Mouse (Mus musculus) stomach, embryonic 16.5 days (tissue): ENCODE measurements around the gene Hkdc1. TPM values are rescaled to one million over a fixed set of nuclear protein-coding genes. Genes with fewer than 3 reads are reported as not detected.
A peak's percentile ranks its signal among the peaks of the same experiment; 100 is the strongest.

Source experiments
- ATAC-seq: fragments of 200-750 bp; cut with Nextera tagmentation; 2 replicates; pipeline ENCODE4 v1.8.0; 2017; ENCODE audit warnings: moderate number of reproducible peaks, moderate TSS enrichment; ENCODE audit not compliant: insufficient read depth, low FRiP score
- H3K27ac ChIP-seq: fragments of 300-500 bp; sonication (generic); 2 replicates; pipeline ENCODE4 v1.5.1; 2014; ENCODE audit warnings: low read length
- H3K27me3 ChIP-seq: fragments of 300-500 bp; sonication (generic); 2 replicates; pipeline ENCODE4 v1.6.1; 2014; ENCODE audit warnings: low read length, control low read depth, mixed read lengths; ENCODE audit not compliant: control insufficient read depth, insufficient read depth
- H3K36me3 ChIP-seq: fragments of 300-500 bp; sonication (generic); 2 replicates; pipeline ENCODE4 v1.6.1; 2014; ENCODE audit warnings: low read length; ENCODE audit not compliant: control insufficient read depth, insufficient read depth
- H3K4me1 ChIP-seq: fragments of 300-500 bp; sonication (generic); 2 replicates; pipeline ENCODE4 v1.6.1; 2014; ENCODE audit warnings: low read length, control low read depth, mixed read lengths; ENCODE audit not compliant: control insufficient read depth, insufficient read depth
- H3K4me2 ChIP-seq: fragments of 300-500 bp; sonication (generic); 2 replicates; pipeline ENCODE4 v1.6.1; 2014; ENCODE audit warnings: low read depth, low read length, mixed read lengths
- H3K4me3 ChIP-seq: fragments of 300-500 bp; sonication (generic); replicated peaks from 2 replicates; pipeline ENCODE4 v1.5.1; 2014; ENCODE audit warnings: mild to moderate bottlenecking, low read length
- H3K9ac ChIP-seq: fragments of 300-500 bp; sonication (generic); 2 replicates; pipeline ENCODE4 v1.6.1; 2014; ENCODE audit warnings: low read length
- H3K9me3 ChIP-seq: fragments of 300-500 bp; sonication (generic); replicated peaks from 2 replicates; pipeline ENCODE4 v1.6.1; 2016; ENCODE audit warnings: low read length, control low read depth; ENCODE audit not compliant: control insufficient read depth
- WGBS: fragments of 180-500 bp; shearing (Covaris S2); extraction: QIAGEN DNeasy Blood & Tissue Kit; methylation state at CpG from one replicate; pipeline ENCODE4 v1.1.7; 2014; 5-methylcytosine and 5-hydroxymethylcytosine counted together
- polyA plus RNA-seq: library from polyadenylated mRNA; unstranded; fragments of >200 nt; fragmentation: Nextera tagmentation; extraction: Ambion mirVana; gene quantifications from 2 replicates; pipeline ENCODE4 v1.2.1, GENCODE M21; 2015

Hkdc1 gene
- polyA plus RNA-seq, 1 experiment from 2014 or later, result 15.6 TPM

DNA sequence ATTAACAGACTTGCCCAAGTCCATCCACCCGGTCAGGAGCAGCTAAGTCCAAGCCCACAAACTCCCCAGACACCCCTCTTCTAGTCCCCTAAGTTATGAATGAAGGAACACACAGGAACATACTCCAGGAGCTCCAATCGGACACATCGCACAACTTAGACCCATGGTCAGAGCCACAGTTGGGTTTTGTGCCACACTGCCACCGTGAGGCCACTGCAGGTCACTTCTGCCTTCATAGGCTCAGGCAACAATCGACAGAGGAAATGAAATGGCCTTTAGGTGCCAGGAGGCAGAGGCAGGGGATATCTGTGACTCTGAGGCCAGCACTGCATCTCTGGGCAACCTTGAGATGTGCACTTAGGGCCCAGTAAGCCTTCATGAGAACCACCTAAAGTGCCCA lies 11.3 kb downstream of the Hkdc1 start:
- no peak for ATAC-seq
- Histone ChIP-seq H3K4me1 (peaks cover 7% of the 10 kb centered on the region; the same call in 1 of the 2 replicates), H3K27me3 (no peaks in the 10 kb centered on the region), H3K27ac (no peak overlapping the region), H3K4me2 (no peak overlapping the region), H3K9me3 (no peaks in the 10 kb centered on the region), H3K9ac (no peak overlapping the region), H3K36me3 (no peaks in the 10 kb centered on the region), H3K4me3 (no peak overlapping the region)
- 12% methylated on average over 5 of the region's 5 CpGs for WGBS

DNA sequence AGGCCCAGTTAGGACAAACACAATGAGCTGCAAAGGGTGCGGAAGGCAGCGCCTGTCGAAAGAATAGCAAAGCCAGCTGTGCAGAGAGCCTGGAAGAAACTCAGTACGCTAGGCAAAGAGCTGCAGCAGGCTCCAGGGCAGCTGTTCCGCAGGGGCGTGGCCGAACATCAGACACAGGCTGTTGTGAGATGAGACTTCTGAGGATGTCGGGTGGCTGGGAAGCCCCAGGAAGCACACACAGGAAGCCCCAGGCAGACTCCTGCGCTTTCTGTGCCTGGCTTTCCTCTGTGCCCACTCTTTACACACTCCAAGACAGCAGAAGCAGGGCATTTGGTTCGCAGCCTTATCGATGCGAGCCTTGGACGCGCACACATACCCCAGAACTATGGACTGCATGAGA lies 17.4 kb downstream of the Hkdc1 start:
- Histone ChIP-seq H3K9me3 (no peaks in the 10 kb centered on the region), H3K27ac (peak overlapping the region; percentile 16; the same call in 1 of the 2 replicates), H3K36me3 (no peaks in the 10 kb centered on the region), H3K9ac (peak overlapping the region; percentile 31; the same call in 1 of the 2 replicates), H3K4me2 (peak overlapping the region; percentile 45), H3K4me1 (no peaks in the 10 kb centered on the region; the same call in 1 of the 2 replicates), H3K27me3 (no peaks in the 10 kb centered on the region), H3K4me3 (peak overlapping the region; percentile 17)
- 43% methylated on average over 14 of the region's 14 CpGs for WGBS
- peak; percentile 67; the same call in 1 of the 2 replicates for ATAC-seq

DNA sequence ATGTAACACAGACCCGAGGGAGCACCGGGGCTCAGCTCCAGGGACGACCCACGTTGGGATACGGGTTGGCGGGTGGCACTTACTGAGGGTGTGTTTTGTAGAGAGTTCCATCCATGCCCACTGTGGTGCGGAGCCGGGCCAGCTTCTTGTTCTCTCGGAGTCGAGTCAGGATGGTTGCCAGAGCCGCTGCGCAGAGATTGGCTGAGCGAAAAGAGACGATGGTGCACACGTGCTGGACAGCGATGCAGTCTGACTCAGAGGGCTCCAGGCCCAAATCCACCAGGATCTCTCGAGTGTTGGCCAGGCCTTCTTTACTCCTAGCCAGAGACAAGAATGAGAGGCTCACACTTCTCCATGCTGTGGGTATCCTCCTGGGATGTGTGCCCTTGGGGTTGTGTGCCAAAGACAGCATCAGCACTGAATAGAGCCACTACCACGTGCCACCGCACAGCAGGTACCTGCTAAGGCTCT lies 20.6 kb downstream of the Hkdc1 start:
- no peak overlapping the region for H3K4me3 ChIP-seq
- H3K27ac ChIP-seq, result no peak overlapping the region
- no peak for ATAC-seq
- no peaks in the 10 kb centered on the region; the same call in 1 of the 2 replicates for H3K4me1 ChIP-seq
- no peaks in the 10 kb centered on the region for H3K27me3 ChIP-seq
- H3K9ac ChIP-seq, result no peak overlapping the region
- no peak overlapping the region for H3K4me2 ChIP-seq
- H3K9me3 ChIP-seq, result no peaks in the 10 kb centered on the region
- no peaks in the 10 kb centered on the region for H3K36me3 ChIP-seq
- WGBS, result 80% methylated on average over 19 of the region's 19 CpGs

DNA sequence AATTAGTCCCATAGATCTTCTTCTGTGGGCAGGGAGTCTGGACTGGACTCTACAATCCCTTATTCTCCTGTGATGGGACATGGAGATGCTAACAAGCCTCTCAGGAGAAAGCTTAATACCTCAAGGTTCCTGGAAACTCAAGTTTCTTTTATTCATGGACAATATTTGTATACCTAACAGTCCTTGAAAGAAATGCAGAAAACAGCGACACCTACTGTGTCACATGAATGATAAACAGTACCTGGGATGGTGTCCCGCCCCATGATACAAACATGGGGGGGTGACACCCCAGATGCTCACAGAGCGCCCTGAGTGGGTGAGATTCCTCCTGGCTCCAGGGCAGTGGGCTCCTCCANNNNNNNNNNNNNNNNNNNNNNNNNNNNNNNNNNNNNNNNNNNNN lies 39.3 kb downstream of the Hkdc1 start:
- H3K27ac ChIP-seq, result no peak overlapping the region
- WGBS, result 81% methylated on average over 3 of the region's 3 CpGs
- H3K4me3 ChIP-seq, result no peak overlapping the region
- no peaks in the 10 kb centered on the region for H3K4me1 ChIP-seq
- ATAC-seq, result no peak
- no peaks in the 10 kb centered on the region for H3K9me3 ChIP-seq
- H3K9ac ChIP-seq, result no peak overlapping the region
- H3K27me3 ChIP-seq, result no peaks in the 10 kb centered on the region
- H3K36me3 ChIP-seq, result no peaks in the 10 kb centered on the region
- H3K4me2 ChIP-seq, result no peak overlapping the region

DNA sequence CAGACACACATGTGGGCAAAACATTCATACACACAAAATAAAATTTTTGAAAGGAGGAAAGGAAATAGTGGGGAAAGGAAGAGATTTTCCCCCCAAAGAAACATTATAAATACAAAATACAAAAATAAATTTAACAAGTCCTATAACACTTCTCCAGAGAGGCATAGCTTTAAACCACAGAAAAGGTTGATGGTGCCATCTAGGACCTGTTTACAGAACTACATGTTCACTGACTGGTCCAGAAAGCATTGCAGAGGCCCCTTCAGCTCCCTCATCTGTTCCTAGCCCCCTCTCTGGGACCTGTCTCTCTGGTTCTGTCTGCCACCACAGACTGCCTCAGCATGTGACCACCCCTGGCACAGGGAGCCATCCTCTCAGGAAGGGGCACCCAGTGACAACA lies 41.4 kb downstream of the Hkdc1 start:
- ATAC-seq, result no peak
- Histone ChIP-seq H3K27me3 (no peaks in the 10 kb centered on the region), H3K27ac (no peak overlapping the region), H3K36me3 (no peaks in the 10 kb centered on the region), H3K9me3 (no peaks in the 10 kb centered on the region), H3K4me2 (no peak overlapping the region), H3K4me3 (no peak overlapping the region), H3K4me1 (no peaks in the 10 kb centered on the region), H3K9ac (no peak overlapping the region)

DNA sequence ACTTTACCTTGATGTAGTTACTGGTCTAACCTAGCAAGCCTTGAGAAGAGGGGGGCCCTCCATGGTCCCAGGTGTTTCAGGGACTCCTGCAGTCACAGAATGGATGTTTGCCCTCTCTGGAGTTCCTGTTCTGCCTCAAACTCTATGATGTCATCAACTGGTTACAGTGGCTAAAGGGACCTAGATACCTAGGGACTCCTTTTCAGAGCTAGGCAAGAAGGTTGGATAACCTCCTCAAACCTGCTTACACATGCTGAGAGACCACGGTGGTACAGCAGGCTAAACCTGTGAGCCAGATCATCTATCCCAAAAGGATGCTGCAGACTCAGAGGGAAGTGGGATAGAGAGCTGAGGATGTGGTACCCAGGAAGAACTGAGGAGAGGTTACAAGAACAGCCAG lies 42.5 kb downstream of the Hkdc1 start, which contains the start of gene Hk1:
TSS of gene Hk1 (minus strand) at position 101 of the 400 bp plus-strand sequence.
- Histone ChIP-seq H3K4me3 (no peak within 1 kb of the TSS), H3K36me3 (no peaks in the 10 kb centered on the region), H3K4me2 (no peak within 1 kb of the TSS), H3K4me1 (no peaks in the 10 kb centered on the region), H3K9me3 (no peaks in the 10 kb centered on the region), H3K27me3 (no peaks in the 10 kb centered on the region), H3K27ac (no peak within 1 kb of the TSS), H3K9ac (no peak within 1 kb of the TSS)
- no peak for ATAC-seq
- 93% methylated on average over 1 of the region's 1 CpGs for WGBS

DNA sequence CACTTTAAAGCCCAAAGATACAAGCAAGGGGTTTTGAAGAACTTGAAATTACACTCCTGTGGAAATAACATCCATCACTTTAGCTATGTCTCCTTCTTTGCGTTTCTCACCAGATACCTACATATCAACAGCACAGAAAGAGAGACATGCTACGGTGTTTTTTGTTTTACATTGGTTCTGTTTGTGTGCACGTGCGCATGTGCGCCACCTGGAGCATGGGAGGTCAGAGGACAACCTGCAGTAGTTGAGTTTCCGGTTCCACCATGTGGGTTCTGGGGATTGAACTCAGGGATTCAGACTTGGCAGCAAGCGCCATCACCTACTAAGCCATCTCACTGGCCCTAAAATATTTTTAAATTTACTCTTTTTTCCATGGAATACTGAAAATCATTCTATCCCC lies 63.5 kb downstream of the Hkdc1 start:
- no peak overlapping the region for H3K27ac ChIP-seq
- 84% methylated on average over 7 of the region's 7 CpGs for WGBS
- H3K9me3 ChIP-seq, result no peaks in the 10 kb centered on the region
- no peaks in the 10 kb centered on the region for H3K27me3 ChIP-seq
- H3K36me3 ChIP-seq, result no peaks in the 10 kb centered on the region
- no peak for ATAC-seq
- no peak overlapping the region for H3K9ac ChIP-seq
- no peak overlapping the region for H3K4me2 ChIP-seq
- no peak overlapping the region for H3K4me3 ChIP-seq
- no peaks in the 10 kb centered on the region for H3K4me1 ChIP-seq

DNA sequence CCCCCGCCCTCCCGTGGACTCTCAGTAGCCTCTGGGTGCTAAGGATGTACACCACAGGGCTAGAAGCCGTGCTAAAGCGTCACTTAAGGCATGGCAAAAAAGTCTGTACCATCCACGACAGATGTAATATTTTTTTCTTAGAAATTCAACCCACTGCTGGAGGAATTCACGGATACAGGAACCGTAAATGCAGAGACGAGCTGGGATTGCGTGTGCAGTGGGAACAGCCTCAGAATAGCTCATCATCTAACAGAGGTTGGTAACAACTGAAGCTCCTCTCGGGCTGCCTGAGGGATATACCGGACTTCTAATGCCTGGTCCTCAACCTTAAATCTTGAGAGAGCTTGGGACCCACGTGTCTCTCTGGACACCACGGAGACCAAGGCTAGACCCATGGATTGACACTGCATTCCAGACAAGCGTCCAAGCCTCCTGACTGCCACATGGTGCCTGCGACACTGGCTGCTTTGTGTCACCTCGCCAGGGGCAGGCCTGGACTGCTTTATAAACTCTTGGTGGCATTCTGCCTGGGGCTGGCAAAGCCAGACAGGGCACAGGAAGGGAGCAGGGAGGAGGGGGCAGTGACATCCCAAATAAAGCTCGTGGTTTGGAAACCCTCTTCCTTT lies 66.1 kb downstream of the Hkdc1 start:
- Histone ChIP-seq H3K27me3 (no peaks in the 10 kb centered on the region), H3K36me3 (no peaks in the 10 kb centered on the region), H3K4me1 (no peaks in the 10 kb centered on the region), H3K4me2 (no peak overlapping the region), H3K27ac (no peak overlapping the region), H3K9ac (no peak overlapping the region), H3K9me3 (no peaks in the 10 kb centered on the region; the same call in 1 of the 2 replicates), H3K4me3 (no peak overlapping the region)
- WGBS, result 79% methylated on average over 17 of the region's 17 CpGs
- no peak for ATAC-seq

DNA sequence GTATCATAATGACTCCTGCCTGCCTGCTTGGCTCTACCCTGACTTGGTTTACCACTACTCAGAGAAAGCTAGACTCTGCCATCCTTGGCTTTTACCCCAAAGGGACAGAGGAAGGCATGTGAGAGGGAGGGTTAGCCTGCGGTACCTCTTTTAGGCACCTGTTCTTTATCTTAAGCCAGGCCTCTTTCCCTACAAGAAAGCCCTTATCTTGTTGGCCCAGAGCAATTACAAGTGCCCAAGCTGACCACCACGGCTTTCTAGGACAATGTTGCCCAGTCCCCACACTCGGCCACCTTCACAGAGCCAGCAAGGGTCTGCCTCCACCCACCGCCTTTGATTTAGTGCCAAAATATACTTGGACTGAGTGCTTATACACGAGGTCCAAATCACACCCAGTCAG lies 77.1 kb downstream of the Hkdc1 start:
- H3K9me3 ChIP-seq, result no peaks in the 10 kb centered on the region
- WGBS, result 64% methylated on average over 5 of the region's 5 CpGs
- H3K4me1 ChIP-seq, result peaks cover 6% of the 10 kb centered on the region; the same call in 1 of the 2 replicates
- no peak overlapping the region for H3K27ac ChIP-seq
- H3K9ac ChIP-seq, result no peak overlapping the region
- H3K36me3 ChIP-seq, result no peaks in the 10 kb centered on the region
- no peak overlapping the region for H3K4me2 ChIP-seq
- no peak overlapping the region for H3K4me3 ChIP-seq
- H3K27me3 ChIP-seq, result no peaks in the 10 kb centered on the region
- ATAC-seq, result no peak
